Mouse (Mus musculus) hindbrain, embryonic 11.5 days (tissue): ENCODE data around the gene Ankrd11. TPM values are rescaled to one million over a fixed set of nuclear protein-coding genes. Genes with fewer than 3 reads are reported as not detected.

Experiments
- ATAC-seq: fragments of 200-750 bp; cut with Nextera tagmentation; 2 replicates; pipeline ENCODE4 v1.8.0; 2017; ENCODE audit warnings: mild to moderate bottlenecking, moderate TSS enrichment, moderate library complexity; ENCODE audit not compliant: low FRiP score
- DNase-seq: peaks from one replicate; pipeline ENCODE4 v3.0.0-alpha.2; 2015; ENCODE audit warnings: low spot score
- H3K27ac ChIP-seq: fragments of 300-500 bp; sonication (generic); 2 replicates; pipeline ENCODE4 v1.5.1; 2014; ENCODE audit warnings: mild to moderate bottlenecking, low read depth, low read length
- H3K27me3 ChIP-seq: fragments of 300-500 bp; sonication (generic); 2 replicates; pipeline ENCODE4 v1.6.1; 2014; ENCODE audit warnings: mild to moderate bottlenecking, low read length, moderate library complexity, mixed read lengths; ENCODE audit not compliant: control insufficient read depth, insufficient read depth
- H3K36me3 ChIP-seq: fragments of 300-500 bp; sonication (generic); 2 replicates; pipeline ENCODE4 v1.6.1; 2014; ENCODE audit warnings: mild to moderate bottlenecking, low read length, moderate library complexity, mixed read lengths; ENCODE audit not compliant: control insufficient read depth, insufficient read depth
- H3K4me1 ChIP-seq: fragments of 300-500 bp; sonication (generic); replicated peaks from 2 replicates; pipeline ENCODE4 v1.6.1; 2014; ENCODE audit warnings: low read length, mixed read lengths; ENCODE audit not compliant: control insufficient read depth, insufficient read depth
- H3K4me2 ChIP-seq: fragments of 300-500 bp; sonication (generic); replicated peaks from 2 replicates; pipeline ENCODE4 v1.6.1; 2014; ENCODE audit warnings: mild to moderate bottlenecking, low read depth, low read length
- H3K4me3 ChIP-seq: fragments of 300-500 bp; sonication (generic); 2 replicates; pipeline ENCODE4 v1.5.1; 2014; ENCODE audit warnings: low read depth, low read length
- H3K9ac ChIP-seq: fragments of 300-500 bp; sonication (generic); 2 replicates; pipeline ENCODE4 v1.6.1; 2014; ENCODE audit warnings: low read depth, low read length
- H3K9me3 ChIP-seq: fragments of 300-500 bp; sonication (generic); 2 replicates; pipeline ENCODE4 v1.6.1; 2016; ENCODE audit warnings: low read length; ENCODE audit not compliant: control insufficient read depth
- WGBS: fragments of 180-500 bp; shearing (Covaris S2); extraction: QIAGEN DNeasy Blood & Tissue Kit; methylation state at CpG from one replicate; pipeline ENCODE4 v1.1.7; 2014; 5-methylcytosine and 5-hydroxymethylcytosine counted together
- polyA plus RNA-seq: library from polyadenylated mRNA; unstranded; fragments of >200 nt; fragmentation: Nextera tagmentation; extraction: Ambion mirVana; gene quantifications from 2 replicates; pipeline ENCODE4 v1.2.1, GENCODE M21; 2014

Ankrd11 gene
- polyA plus RNA-seq, 1 experiment from 2014 or later: 52.7 TPM

GRCm38 (mm10) chr8:122976046-122976445 lies 66.0 kb downstream of the Ankrd11 start:
- Histone ChIP-seq H3K9me3 (no peaks in the 10 kb centered on the region), H3K36me3 (no peaks in the 10 kb centered on the region), H3K4me1 (no peaks in the 10 kb centered on the region), H3K9ac (no peak overlapping the region), H3K4me3 (no peak overlapping the region), H3K27me3 (no peaks in the 10 kb centered on the region), H3K27ac (no peak overlapping the region), H3K4me2 (no peak overlapping the region)
- ATAC-seq: no peak
- DNase-seq: no peak
- 94% methylated on average over 4 of the region's 4 CpGs for WGBS

GRCm38 (mm10) chr8:122969964-122970620 lies 72.0 kb downstream of the Ankrd11 start:
- Histone ChIP-seq H3K4me1 (no peaks in the 10 kb centered on the region), H3K4me2 (no peak overlapping the region), H3K9me3 (no peaks in the 10 kb centered on the region), H3K27me3 (no peaks in the 10 kb centered on the region), H3K27ac (no peak overlapping the region), H3K9ac (no peak overlapping the region), H3K36me3 (no peaks in the 10 kb centered on the region), H3K4me3 (no peak overlapping the region)
- no peak for ATAC-seq
- WGBS: 91% methylated on average over 3 of the region's 3 CpGs
- no peak for DNase-seq

- Histone ChIP-seq H3K4me1 (no peaks in the 10 kb centered on the region), H3K9ac (no peak overlapping the region), H3K9me3 (no peaks in the 10 kb centered on the region), H3K4me3 (no peak overlapping the region), H3K27ac (no peak overlapping the region), H3K4me2 (no peak overlapping the region), H3K36me3 (no peaks in the 10 kb centered on the region), H3K27me3 (no peaks in the 10 kb centered on the region)
- WGBS: 92% methylated on average over 3 of the region's 3 CpGs
- ATAC-seq (no peak), DNase-seq (no peak)
Measured at GRCm38 (mm10) chr8:122968145-122968544, 73.9 kb downstream of the Ankrd11 start.

GRCm38 (mm10) chr8:122966638-122967037 lies 75.4 kb downstream of the Ankrd11 start:
- 86% methylated on average over 3 of the region's 3 CpGs for WGBS
- ATAC-seq (no peak), DNase-seq (no peak)
- no peaks in the 10 kb centered on the region for H3K27me3 ChIP-seq
- no peak overlapping the region for H3K4me2 ChIP-seq
- H3K4me3 ChIP-seq: no peak overlapping the region
- H3K4me1 ChIP-seq: no peaks in the 10 kb centered on the region; the same call in 1 of the 2 replicates
- H3K9ac ChIP-seq: no peak overlapping the region
- no peak overlapping the region for H3K27ac ChIP-seq
- no peaks in the 10 kb centered on the region for H3K36me3 ChIP-seq
- no peaks in the 10 kb centered on the region for H3K9me3 ChIP-seq

- no peaks in the 10 kb centered on the region for H3K9me3 ChIP-seq
- no peaks in the 10 kb centered on the region for H3K36me3 ChIP-seq
- H3K4me3 ChIP-seq: no peak overlapping the region
- H3K27ac ChIP-seq: no peak overlapping the region
- no peak overlapping the region for H3K9ac ChIP-seq
- no peaks in the 10 kb centered on the region; the same call in 1 of the 2 replicates for H3K4me1 ChIP-seq
- no peak overlapping the region for H3K4me2 ChIP-seq
- H3K27me3 ChIP-seq: no peaks in the 10 kb centered on the region
- DNase-seq: no peak
- 60% methylated on average over 5 of the region's 5 CpGs for WGBS
- no peak for ATAC-seq
Measured at GRCm38 (mm10) chr8:122962046-122962445, 80.0 kb downstream of the Ankrd11 start.

GRCm38 (mm10) chr8:122961458-122961857 lies 80.6 kb downstream of the Ankrd11 start:
- WGBS: 81% methylated on average over 2 of the region's 2 CpGs
- H3K9me3 ChIP-seq: no peaks in the 10 kb centered on the region

GRCm38 (mm10) chr8:122960932-122961331 lies 81.1 kb downstream of the Ankrd11 start:
- no peak overlapping the region for H3K9ac ChIP-seq
- no peak overlapping the region for H3K4me3 ChIP-seq
- 27% methylated on average over 1 of the region's 1 CpGs for WGBS
- no peaks in the 10 kb centered on the region; the same call in 1 of the 2 replicates for H3K4me1 ChIP-seq
- no peaks in the 10 kb centered on the region for H3K36me3 ChIP-seq
- H3K27ac ChIP-seq: no peak overlapping the region
- DNase-seq (no peak), ATAC-seq (no peak)
- no peak overlapping the region for H3K4me2 ChIP-seq
- H3K27me3 ChIP-seq: no peaks in the 10 kb centered on the region
- no peaks in the 10 kb centered on the region for H3K9me3 ChIP-seq

More at GRCm38 (mm10) chr8:122961458-122961857, 80.6 kb downstream of the Ankrd11 start:
- no peaks in the 10 kb centered on the region; the same call in 1 of the 2 replicates for H3K4me1 ChIP-seq
- DNase-seq (no peak), ATAC-seq (no peak)
- no peaks in the 10 kb centered on the region for H3K36me3 ChIP-seq
- H3K4me3 ChIP-seq: no peak overlapping the region
- no peaks in the 10 kb centered on the region for H3K27me3 ChIP-seq
- no peak overlapping the region for H3K4me2 ChIP-seq
- H3K9ac ChIP-seq: no peak overlapping the region
- H3K27ac ChIP-seq: no peak overlapping the region

GRCm38 (mm10) chr8:122960323-122960722 lies 81.8 kb downstream of the Ankrd11 start:
- Histone ChIP-seq H3K4me2 (no peak overlapping the region), H3K36me3 (no peaks in the 10 kb centered on the region), H3K4me1 (no peaks in the 10 kb centered on the region; the same call in 1 of the 2 replicates), H3K27me3 (no peaks in the 10 kb centered on the region), H3K4me3 (no peak overlapping the region), H3K27ac (no peak overlapping the region), H3K9me3 (no peaks in the 10 kb centered on the region), H3K9ac (no peak overlapping the region)
- 90% methylated on average over 5 of the region's 5 CpGs for WGBS
- ATAC-seq (no peak), DNase-seq (no peak)

- H3K27me3 ChIP-seq: no peaks in the 10 kb centered on the region
- H3K36me3 ChIP-seq: no peaks in the 10 kb centered on the region
- no peak for DNase-seq
- H3K4me3 ChIP-seq: no peak overlapping the region
- no peak overlapping the region for H3K4me2 ChIP-seq
- no peak for ATAC-seq
- H3K9me3 ChIP-seq: no peaks in the 10 kb centered on the region
- H3K4me1 ChIP-seq: no peaks in the 10 kb centered on the region
- no peak overlapping the region for H3K9ac ChIP-seq
- 96% methylated on average over 3 of the region's 3 CpGs for WGBS
- no peak overlapping the region for H3K27ac ChIP-seq
Measured at GRCm38 (mm10) chr8:122955997-122956396, 86.1 kb downstream of the Ankrd11 start.
